Mouse (Mus musculus) heart, embryonic 13.5 days (tissue): ENCODE measurements at regions not wholly inside any gene's neighbourhood (a gene's known extent, or its start where the extent isn't known, plus 50 kb on each side); places are given as distances from the start of the nearest gene placed in this dataset.
A peak's percentile ranks its signal among the peaks of the same experiment; 100 is the strongest.
"Not testable (repeated sequence)": the region's sequence is repeated elsewhere in the genome, so short reads cannot be mapped to it uniquely, and the experiment has no call there.

Experiments used
- ATAC-seq: fragments of 200-750 bp; cut with Nextera tagmentation; 2 replicates; pipeline ENCODE4 v1.8.0; 2017; ENCODE audit warnings: moderate TSS enrichment; ENCODE audit not compliant: insufficient number of reproducible peaks, low FRiP score, low TSS enrichment; ENCODE audit errors: extremely low read depth
- H3K27ac ChIP-seq: fragments of 300-500 bp; sonication (generic); replicated peaks from 2 replicates; pipeline ENCODE4 v1.5.1; 2015; ENCODE audit warnings: moderate library complexity, mild to moderate bottlenecking, inconsistent platforms
- H3K27me3 ChIP-seq: fragments of 300-500 bp; sonication (generic); replicated peaks from 2 replicates; pipeline ENCODE4 v1.6.1; 2015; ENCODE audit warnings: mild to moderate bottlenecking, inconsistent platforms
- H3K36me3 ChIP-seq: fragments of 300-500 bp; sonication (generic); 2 replicates; pipeline ENCODE4 v1.6.1; 2015; ENCODE audit warnings: mild to moderate bottlenecking, inconsistent platforms
- H3K4me1 ChIP-seq: fragments of 300-500 bp; sonication (generic); 2 replicates; pipeline ENCODE4 v1.6.1; 2015; ENCODE audit warnings: inconsistent platforms
- H3K4me2 ChIP-seq: fragments of 300-500 bp; sonication (generic); 2 replicates; pipeline ENCODE4 v1.6.1; 2015; ENCODE audit warnings: inconsistent platforms, mild to moderate bottlenecking, moderate library complexity
- H3K4me3 ChIP-seq: fragments of 300-500 bp; sonication (generic); 2 replicates; pipeline ENCODE4 v1.5.1; 2015; ENCODE audit warnings: moderate library complexity, mild to moderate bottlenecking, inconsistent platforms
- H3K9ac ChIP-seq: fragments of 300-500 bp; sonication (generic); 2 replicates; pipeline ENCODE4 v1.6.1; 2015; ENCODE audit warnings: inconsistent platforms, mild to moderate bottlenecking, moderate library complexity
- H3K9me3 ChIP-seq: fragments of 300-500 bp; sonication (generic); 2 replicates; pipeline ENCODE4 v1.6.1; 2016; ENCODE audit warnings: inconsistent platforms
- WGBS: fragments of 180-500 bp; shearing (Covaris S2); methylation state at CpG from one replicate; pipeline ENCODE4 v1.1.7; 2015; ENCODE audit warnings: mixed read lengths; 5-methylcytosine and 5-hydroxymethylcytosine counted together

DNA sequence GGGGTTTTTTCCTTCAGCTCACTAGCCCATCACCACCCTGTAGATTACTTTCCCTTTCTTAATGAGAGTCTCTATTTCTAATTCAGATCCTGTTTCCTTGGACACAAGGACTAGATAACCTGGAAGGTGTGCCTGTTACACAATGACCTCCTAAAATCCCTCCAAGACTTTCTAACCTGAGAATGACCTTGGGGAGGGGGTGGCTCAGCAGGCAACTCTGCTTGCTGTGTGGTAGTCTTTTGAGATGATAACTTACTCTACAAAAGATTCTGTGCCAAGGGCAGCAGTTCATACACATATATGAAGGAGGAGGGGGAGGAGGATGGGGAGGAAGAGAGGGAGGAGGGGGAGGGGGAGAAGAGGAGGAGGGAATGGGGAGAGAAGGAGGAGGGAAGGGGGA, 143.9 kb downstream of the Gxylt1 start:
- no peak overlapping the region for H3K4me2 ChIP-seq
- H3K4me1 ChIP-seq, result no peaks in the 10 kb centered on the region
- H3K9ac ChIP-seq, result no peak overlapping the region
- H3K27ac ChIP-seq, result no peak overlapping the region
- no peak overlapping the region for H3K4me3 ChIP-seq
- ATAC-seq, result no peak
- no peaks in the 10 kb centered on the region for H3K9me3 ChIP-seq
- H3K27me3 ChIP-seq, result no peaks in the 10 kb centered on the region
- H3K36me3 ChIP-seq, result no peaks in the 10 kb centered on the region

DNA sequence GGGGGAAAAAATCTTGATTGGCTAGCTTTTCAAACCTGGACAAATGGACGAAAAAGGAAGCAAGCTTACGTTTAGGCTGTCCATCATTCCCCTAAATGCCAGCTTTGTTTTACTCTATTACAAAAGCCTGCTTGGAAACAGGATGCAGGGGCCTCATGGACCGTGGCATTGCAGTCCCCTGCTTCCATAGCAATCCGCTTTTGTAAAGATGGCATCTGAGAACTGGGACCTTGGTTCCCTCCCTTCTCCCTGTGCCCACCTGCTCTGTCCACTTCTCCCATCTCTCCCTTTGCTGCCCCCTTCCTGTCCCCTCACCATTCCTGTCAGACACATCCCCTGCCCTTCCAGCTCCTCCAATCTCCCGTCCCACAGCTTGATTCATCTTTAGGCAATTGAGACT, 149.7 kb downstream of the Gxylt1 start:
- no peaks in the 10 kb centered on the region for H3K27me3 ChIP-seq
- H3K4me1 ChIP-seq, result no peaks in the 10 kb centered on the region
- H3K4me3 ChIP-seq, result no peak overlapping the region
- WGBS, result 74% methylated on average over 5 of the region's 5 CpGs
- no peaks in the 10 kb centered on the region for H3K36me3 ChIP-seq
- H3K9me3 ChIP-seq, result no peaks in the 10 kb centered on the region
- no peak overlapping the region for H3K4me2 ChIP-seq
- no peak overlapping the region for H3K27ac ChIP-seq
- H3K9ac ChIP-seq, result no peak overlapping the region
- ATAC-seq, result no peak

DNA sequence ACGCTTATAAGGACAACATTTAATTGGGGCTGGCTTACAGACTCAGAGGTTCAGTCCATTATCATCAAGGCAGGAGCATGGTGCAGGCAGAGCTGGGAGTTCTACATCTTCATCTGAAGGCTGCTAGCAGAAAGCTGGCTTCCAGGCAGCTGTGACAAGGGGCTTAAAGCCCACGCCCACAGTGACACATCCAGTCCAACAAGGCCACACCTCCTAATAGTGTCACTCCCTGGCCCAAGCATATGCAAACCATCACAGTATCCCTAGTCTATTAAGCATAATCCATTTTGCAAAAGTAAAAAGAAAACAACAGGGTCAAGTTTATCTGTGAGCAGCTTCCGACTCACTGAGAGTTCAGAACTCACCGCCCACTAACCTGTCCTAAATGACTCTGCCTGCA, 153.8 kb downstream of the Gxylt1 start:
- H3K9me3 ChIP-seq, result no peaks in the 10 kb centered on the region
- H3K4me3 ChIP-seq, result no peak overlapping the region
- 66% methylated on average over 4 of the region's 4 CpGs for WGBS
- H3K27ac ChIP-seq, result no peak overlapping the region
- H3K4me1 ChIP-seq, result no peaks in the 10 kb centered on the region
- no peak for ATAC-seq
- no peaks in the 10 kb centered on the region for H3K27me3 ChIP-seq
- no peaks in the 10 kb centered on the region for H3K36me3 ChIP-seq
- H3K4me2 ChIP-seq, result no peak overlapping the region
- H3K9ac ChIP-seq, result no peak overlapping the region

DNA sequence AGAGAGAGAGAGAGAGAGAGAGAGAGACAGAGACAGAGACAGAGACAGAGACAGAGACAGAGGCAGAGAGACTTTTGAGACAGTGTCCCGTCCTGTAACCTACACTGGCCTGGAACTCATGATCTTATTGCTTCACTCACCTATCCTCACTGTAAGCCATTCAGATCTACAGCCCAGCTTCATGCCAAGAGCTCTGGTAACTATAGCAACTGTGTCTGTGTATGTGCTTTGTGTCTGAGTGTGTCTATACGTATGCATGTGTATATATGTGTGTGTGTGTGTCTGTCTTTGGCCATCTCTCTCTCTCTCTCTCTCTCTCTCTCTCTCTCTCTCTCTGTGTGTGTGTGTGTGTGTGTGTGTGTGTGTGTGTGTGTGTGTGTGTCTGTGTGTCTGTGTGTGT, 157.2 kb downstream of the Gxylt1 start:
- H3K4me3 ChIP-seq, H3K36me3 ChIP-seq, H3K9ac ChIP-seq, H3K27me3 ChIP-seq, H3K4me1 ChIP-seq, H3K4me2 ChIP-seq, ATAC-seq, H3K9me3 ChIP-seq, H3K27ac ChIP-seq: not testable (repeated sequence)
- 77% methylated on average over 2 of the region's 2 CpGs for WGBS

GRCm38 (mm10) chr15:93115674-93116102, 159.3 kb downstream of the Gxylt1 start:
- H3K9ac ChIP-seq, result peak overlapping the region; percentile 73
- H3K27ac ChIP-seq, result no peak overlapping the region
- peak overlapping the region; percentile 44 for H3K4me3 ChIP-seq
- 5% methylated on average over 16 of the region's 16 CpGs for WGBS
- H3K36me3 ChIP-seq, result no peaks in the 10 kb centered on the region
- no peaks in the 10 kb centered on the region for H3K27me3 ChIP-seq
- ATAC-seq, result no peak
- peaks cover 7% of the 10 kb centered on the region; the same call in 1 of the 2 replicates for H3K4me1 ChIP-seq
- H3K4me2 ChIP-seq, result peak overlapping the region; percentile 69
- no peaks in the 10 kb centered on the region for H3K9me3 ChIP-seq

DNA sequence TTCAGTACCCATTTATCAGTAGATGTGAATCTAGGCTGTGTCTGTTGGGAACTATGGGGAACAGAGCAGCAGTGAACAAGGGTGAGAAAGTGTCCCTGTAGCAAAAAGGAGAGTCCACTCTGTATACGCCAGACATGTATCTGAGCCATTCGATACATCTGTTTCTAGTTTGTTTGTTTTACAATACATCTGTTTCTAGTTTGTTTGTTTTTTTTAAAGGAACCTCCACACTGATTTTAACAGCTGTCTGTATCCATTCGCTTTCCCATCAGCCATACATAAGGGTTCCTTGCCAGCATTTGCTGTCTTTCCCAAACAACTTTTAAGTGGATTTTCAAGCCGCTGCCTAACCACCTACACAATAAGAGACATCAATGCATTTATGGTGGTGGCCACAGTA, 170.0 kb downstream of the Gxylt1 start:
- H3K9me3 ChIP-seq, result no peaks in the 10 kb centered on the region
- no peaks in the 10 kb centered on the region for H3K36me3 ChIP-seq
- ATAC-seq, result no peak
- H3K27me3 ChIP-seq, result no peaks in the 10 kb centered on the region
- no peak overlapping the region for H3K4me3 ChIP-seq
- no peak overlapping the region for H3K27ac ChIP-seq
- no peaks in the 10 kb centered on the region for H3K4me1 ChIP-seq
- H3K4me2 ChIP-seq, result no peak overlapping the region
- H3K9ac ChIP-seq, result no peak overlapping the region
- 78% methylated on average over 4 of the region's 4 CpGs for WGBS

DNA sequence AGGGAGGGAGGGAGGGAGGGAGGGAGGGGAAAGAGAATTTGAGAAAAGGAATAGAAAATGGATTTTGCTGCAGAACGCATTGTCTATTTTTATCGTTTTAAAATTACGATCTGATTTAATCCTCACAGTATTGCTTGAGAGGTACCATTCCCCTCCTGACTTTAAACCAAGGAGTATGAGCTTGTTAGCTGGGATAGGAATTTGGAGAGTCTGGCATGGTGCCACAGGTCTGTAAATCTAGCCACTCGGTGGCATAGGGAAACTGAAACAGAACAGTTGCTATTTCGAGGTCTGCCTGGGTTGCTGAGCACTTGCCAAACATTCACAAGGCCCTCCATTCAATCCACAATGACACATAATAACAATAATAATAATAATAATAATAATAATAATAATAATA, 171.6 kb downstream of the Gxylt1 start:
- H3K4me3 ChIP-seq, result no peak overlapping the region
- no peak overlapping the region for H3K4me2 ChIP-seq
- 54% methylated on average over 5 of the region's 5 CpGs for WGBS
- H3K9ac ChIP-seq, result no peak overlapping the region
- H3K4me1 ChIP-seq, result no peaks in the 10 kb centered on the region
- H3K27me3 ChIP-seq, result no peaks in the 10 kb centered on the region
- H3K9me3 ChIP-seq, result no peaks in the 10 kb centered on the region
- no peak for ATAC-seq
- H3K36me3 ChIP-seq, result no peaks in the 10 kb centered on the region
- H3K27ac ChIP-seq, result no peak overlapping the region

DNA sequence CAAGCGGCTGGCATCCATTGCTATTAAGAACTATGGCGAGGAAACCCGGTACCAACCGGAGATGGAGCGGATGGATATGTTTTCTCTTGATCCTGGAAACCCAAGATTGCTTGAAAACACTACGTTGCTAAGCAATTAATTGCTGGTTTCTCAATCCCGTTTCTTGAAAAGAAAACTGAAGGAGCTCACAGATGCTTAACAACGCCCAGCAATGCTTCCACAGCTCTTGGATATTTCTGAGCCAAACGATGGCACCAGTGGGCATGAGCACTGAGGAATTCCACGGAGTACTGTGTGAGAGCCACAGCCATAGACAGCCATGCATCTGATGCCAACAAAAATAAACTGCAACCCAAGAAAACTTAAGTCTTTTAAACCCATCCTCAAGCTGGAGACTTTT, 173.1 kb downstream of the Gxylt1 start:
- Histone ChIP-seq H3K27me3 (no peaks in the 10 kb centered on the region), H3K36me3 (no peaks in the 10 kb centered on the region), H3K9me3 (no peaks in the 10 kb centered on the region), H3K4me3 (no peak overlapping the region), H3K9ac (no peak overlapping the region), H3K4me1 (no peaks in the 10 kb centered on the region), H3K4me2 (no peak overlapping the region), H3K27ac (no peak overlapping the region)
- no peak for ATAC-seq
- 85% methylated on average over 10 of the region's 10 CpGs for WGBS

GRCm38 (mm10) chr15:93100837-93101236, 174.1 kb downstream of the Gxylt1 start:
- no peaks in the 10 kb centered on the region for H3K4me1 ChIP-seq
- no peak for ATAC-seq
- H3K9ac ChIP-seq, result no peak overlapping the region
- H3K27me3 ChIP-seq, result no peaks in the 10 kb centered on the region; the same call in 1 of the 2 replicates
- no peak overlapping the region for H3K4me3 ChIP-seq
- no peak overlapping the region for H3K27ac ChIP-seq
- 80% methylated on average over 7 of the region's 7 CpGs for WGBS
- H3K9me3 ChIP-seq, result no peaks in the 10 kb centered on the region
- no peak overlapping the region for H3K4me2 ChIP-seq
- H3K36me3 ChIP-seq, result no peaks in the 10 kb centered on the region

DNA sequence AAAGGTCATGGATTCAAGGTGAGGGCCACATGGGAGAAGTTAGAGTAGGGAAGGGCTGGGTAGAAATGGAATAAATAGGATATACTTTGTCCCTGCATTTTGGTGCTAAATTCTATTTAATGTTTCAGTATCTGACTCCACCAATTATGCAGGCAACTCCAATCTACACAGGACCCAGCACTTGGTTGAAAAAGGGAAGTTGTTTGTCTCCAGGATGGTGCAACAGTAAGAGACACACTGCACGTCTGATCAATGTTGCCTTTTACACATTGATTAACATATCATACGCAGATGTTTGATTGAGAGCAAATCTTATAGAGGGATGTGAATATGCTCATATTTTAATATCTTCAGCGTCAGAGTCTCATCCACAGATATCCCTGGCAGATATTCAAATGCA, 175.1 kb downstream of the Gxylt1 start:
- Histone ChIP-seq H3K4me1 (peaks cover 3% of the 10 kb centered on the region), H3K27ac (no peak overlapping the region), H3K36me3 (no peaks in the 10 kb centered on the region), H3K9ac (no peak overlapping the region), H3K4me2 (no peak overlapping the region), H3K9me3 (no peaks in the 10 kb centered on the region), H3K4me3 (no peak overlapping the region), H3K27me3 (no peaks in the 10 kb centered on the region; the same call in 1 of the 2 replicates)
- ATAC-seq, result no peak
- WGBS, result 82% methylated on average over 3 of the region's 3 CpGs

DNA sequence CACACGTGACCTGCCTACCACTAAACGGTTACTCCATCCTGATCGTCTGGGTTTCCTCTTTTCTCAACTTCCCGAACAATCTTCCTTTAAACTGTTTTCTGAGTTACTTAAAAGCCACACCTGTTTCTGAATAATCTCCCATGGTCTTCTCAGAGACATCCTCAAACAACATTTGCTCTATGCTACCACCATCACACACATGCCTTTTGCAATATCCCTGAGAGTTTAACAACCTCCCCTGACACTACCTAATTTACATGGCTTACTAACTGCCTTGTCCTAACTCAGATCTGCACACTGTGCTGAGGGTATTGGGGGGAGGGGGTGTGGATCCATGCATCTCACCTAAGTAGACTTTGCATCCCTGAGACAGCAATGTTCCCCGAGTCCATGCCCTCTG, 178.6 kb downstream of the Gxylt1 start:
- Histone ChIP-seq H3K9ac (no peak overlapping the region), H3K27ac (no peak overlapping the region), H3K27me3 (no peaks in the 10 kb centered on the region; the same call in 1 of the 2 replicates), H3K4me3 (no peak overlapping the region), H3K9me3 (no peaks in the 10 kb centered on the region), H3K4me2 (no peak overlapping the region), H3K4me1 (peaks cover 14% of the 10 kb centered on the region), H3K36me3 (no peaks in the 10 kb centered on the region)
- ATAC-seq, result no peak
- WGBS, result 77% methylated on average over 5 of the region's 5 CpGs

- no peak overlapping the region for H3K4me2 ChIP-seq
- peaks cover 14% of the 10 kb centered on the region for H3K4me1 ChIP-seq
- H3K9me3 ChIP-seq, result no peaks in the 10 kb centered on the region
- WGBS, result 81% methylated on average over 6 of the region's 6 CpGs
- no peak overlapping the region for H3K4me3 ChIP-seq
- H3K27me3 ChIP-seq, result no peaks in the 10 kb centered on the region; the same call in 1 of the 2 replicates
- H3K27ac ChIP-seq, result no peak overlapping the region
- ATAC-seq, result no peak
- H3K9ac ChIP-seq, result no peak overlapping the region
- H3K36me3 ChIP-seq, result no peaks in the 10 kb centered on the region
Measured at GRCm38 (mm10) chr15:93095224-93095623, 179.8 kb downstream of the Gxylt1 start.
